Mouse (Mus musculus) macrophage (primary cell): ENCODE results near the gene Aicda. TPM values are rescaled to one million over a fixed set of nuclear protein-coding genes. Genes with fewer than 3 reads are reported as not detected.

ENCODE experiments used
- H3K27ac ChIP-seq: fragments of 350-480 bp; formaldehyde crosslinking; 2 replicates; pipeline ENCODE4 v1.9.0; 2021
- H3K36me3 ChIP-seq: fragments of 350-480 bp; formaldehyde crosslinking; 2 replicates; pipeline ENCODE4 v1.9.0; 2021; ENCODE audit errors: inconsistent target
- H3K4me3 ChIP-seq: fragments of 350-480 bp; formaldehyde crosslinking; 2 replicates; pipeline ENCODE4 v1.9.0; 2021; ENCODE audit errors: inconsistent target
- H3K79me2 ChIP-seq: fragments of 350-480 bp; formaldehyde crosslinking; 2 replicates; pipeline ENCODE4 v1.9.0; 2021; ENCODE audit errors: inconsistent target
- WGBS: methylation state at CpG from one replicate; pipeline ENCODE4 v1.1.7; 2026; ENCODE audit warnings: inconsistent platforms; ENCODE audit not compliant: missing documents; 5-methylcytosine and 5-hydroxymethylcytosine counted together
- polyA plus RNA-seq: library from polyadenylated mRNA; stranded (reverse); fragments of 250-400 nt; gene quantifications from 3 replicates; pipeline ENCODE4 v1.2.4, GENCODE M21; 2018; ENCODE audit warnings: inconsistent platforms

The Aicda gene
- polyA plus RNA-seq, 1 experiment from 2014 or later = 0.13 TPM

- H3K79me2 ChIP-seq = peaks cover 69% of the 10 kb centered on the region
- peak overlapping the region; percentile 77 for H3K4me3 ChIP-seq
- peaks cover 5% of the 10 kb centered on the region; the same call in 1 of the 2 replicates for H3K36me3 ChIP-seq
- WGBS = 66% methylated on average over 4 of the region's 4 CpGs
- peak overlapping the region; percentile 99 for H3K27ac ChIP-seq
Observed at GRCm38 (mm10) chr6:122601031-122601430, 47.4 kb downstream of the Aicda start.

GRCm38 (mm10) chr6:122601615-122602014 is 48.0 kb downstream of the Aicda start:
- WGBS = 51% methylated on average over 3 of the region's 3 CpGs
- H3K79me2 ChIP-seq = peaks cover 63% of the 10 kb centered on the region
- peaks cover 5% of the 10 kb centered on the region; the same call in 1 of the 2 replicates for H3K36me3 ChIP-seq
- peak overlapping the region; percentile 77 for H3K4me3 ChIP-seq
- H3K27ac ChIP-seq = peak overlapping the region; percentile 99

GRCm38 (mm10) chr6:122602242-122602991 is 48.8 kb downstream of the Aicda start, which contains the start of gene Apobec1:
Apobec1 (minus strand) TSS chr6:122602444.
- Histone ChIP-seq H3K79me2 (peaks cover 55% of the 10 kb centered on the region), H3K4me3 (peak within 1 kb of the TSS; percentile 77), H3K36me3 (peaks cover 5% of the 10 kb centered on the region; the same call in 1 of the 2 replicates), H3K27ac (peak within 1 kb of the TSS; percentile 99)
- WGBS = 0% methylated on average over 16 of the region's 22 CpGs

GRCm38 (mm10) chr6:122602992-122603322 is 49.4 kb downstream of the Aicda start:
- H3K79me2 ChIP-seq = peaks cover 50% of the 10 kb centered on the region
- H3K4me3 ChIP-seq = peak overlapping the region; percentile 77
- H3K36me3 ChIP-seq = peaks cover 5% of the 10 kb centered on the region; the same call in 1 of the 2 replicates
- WGBS = 0% methylated on average over 1 of the region's 1 CpGs
- H3K27ac ChIP-seq = peak overlapping the region; percentile 99

- peak overlapping the region; percentile 25 for H3K4me3 ChIP-seq
- no peaks in the 10 kb centered on the region for H3K36me3 ChIP-seq
- H3K79me2 ChIP-seq = peaks cover 36% of the 10 kb centered on the region
- peak overlapping the region; percentile 99 for H3K27ac ChIP-seq
Observed at GRCm38 (mm10) chr6:122604260-122604659, 50.7 kb downstream of the Aicda start.

GRCm38 (mm10) chr6:122605483-122605882 is 51.9 kb downstream of the Aicda start:
- 96% methylated on average over 8 of the region's 8 CpGs for WGBS
- Histone ChIP-seq H3K36me3 (no peaks in the 10 kb centered on the region), H3K79me2 (peaks cover 24% of the 10 kb centered on the region), H3K4me3 (no peak overlapping the region), H3K27ac (no peak overlapping the region)

GRCm38 (mm10) chr6:122606661-122607060 is 53.1 kb downstream of the Aicda start:
- WGBS = 98% methylated on average over 11 of the region's 11 CpGs
- no peak overlapping the region for H3K4me3 ChIP-seq
- no peaks in the 10 kb centered on the region for H3K36me3 ChIP-seq
- peaks cover 12% of the 10 kb centered on the region for H3K79me2 ChIP-seq
- no peak overlapping the region for H3K27ac ChIP-seq

- Histone ChIP-seq H3K36me3 (no peaks in the 10 kb centered on the region), H3K79me2 (peaks cover 8% of the 10 kb centered on the region; the same call in 1 of the 2 replicates), H3K27ac (no peak overlapping the region), H3K4me3 (no peak overlapping the region)
- WGBS = 67% methylated on average over 6 of the region's 12 CpGs
Observed at GRCm38 (mm10) chr6:122607700-122608099, 54.1 kb downstream of the Aicda start.

- H3K4me3 ChIP-seq = no peak overlapping the region
- H3K36me3 ChIP-seq = no peaks in the 10 kb centered on the region
- H3K27ac ChIP-seq = peak overlapping the region; percentile 10; the same call in 1 of the 2 replicates
- peaks cover 4% of the 10 kb centered on the region; the same call in 1 of the 2 replicates for H3K79me2 ChIP-seq
- 82% methylated on average over 8 of the region's 10 CpGs for WGBS
Observed at GRCm38 (mm10) chr6:122608434-122609376, 55.1 kb downstream of the Aicda start.

GRCm38 (mm10) chr6:122609377-122609728 is 55.8 kb downstream of the Aicda start:
- WGBS = 78% methylated on average over 9 of the region's 9 CpGs

GRCm38 (mm10) chr6:122609771-122610170 is 56.2 kb downstream of the Aicda start, which contains the start of gene Gdf3:
Gdf3 (minus strand) TSS chr6:122610087.
- Histone ChIP-seq H3K79me2 (no peaks in the 10 kb centered on the region), H3K4me3 (no peak within 1 kb of the TSS), H3K27ac (peak within 1 kb of the TSS; percentile 10; the same call in 1 of the 2 replicates), H3K36me3 (no peaks in the 10 kb centered on the region)
- WGBS = 76% methylated on average over 13 of the region's 14 CpGs

More at GRCm38 (mm10) chr6:122609377-122609728, 55.8 kb downstream of the Aicda start:
- peak overlapping the region; percentile 10; the same call in 1 of the 2 replicates for H3K27ac ChIP-seq
- H3K4me3 ChIP-seq = no peak overlapping the region
- H3K79me2 ChIP-seq = no peaks in the 10 kb centered on the region
- no peaks in the 10 kb centered on the region for H3K36me3 ChIP-seq

- Histone ChIP-seq H3K79me2 (no peaks in the 10 kb centered on the region), H3K36me3 (no peaks in the 10 kb centered on the region), H3K27ac (no peak overlapping the region), H3K4me3 (no peak overlapping the region)
- WGBS = 96% methylated on average over 4 of the region's 4 CpGs
Observed at GRCm38 (mm10) chr6:122612426-122612825, 58.8 kb downstream of the Aicda start.
